Mouse (Mus musculus) R1 (cell line): Measurements from ENCODE around the gene Fxyd7.

ENCODE experiments used
- DNase-seq: peaks from one replicate; pipeline ENCODE4 v3.0.0-alpha.2; 2018; ENCODE audit warnings: low read depth, low spot score

Fxyd7 gene

GRCm38 (mm10) chr7:31008175-31008574 lies 43.1 kb downstream of the Fxyd7 start:
- no peak for DNase-seq

- no peak for DNase-seq
Observed at GRCm38 (mm10) chr7:31007775-31008174, 43.5 kb downstream of the Fxyd7 start.

- DNase-seq: no peak
Observed at GRCm38 (mm10) chr7:31002650-31003049, 48.6 kb downstream of the Fxyd7 start.

GRCm38 (mm10) chr7:31000505-31001020 lies 50.7 kb downstream of the Fxyd7 start:
- no peak for DNase-seq

- peak; percentile 53 for DNase-seq
Observed at GRCm38 (mm10) chr7:30996491-30996890, 54.8 kb downstream of the Fxyd7 start.

GRCm38 (mm10) chr7:30993986-30994385 lies 57.3 kb downstream of the Fxyd7 start:
- DNase-seq: no peak
